Mouse (Mus musculus): Measurements from ENCODE around the gene Cdkal1.

GRCm38 (mm10) chr13:29411176-29411575, 444.3 kb downstream of the Cdkal1 start:
- no peak for TF ChIP-seq CHD1 (IDR thresholded peaks at IDR 0.05; ENCODE audit: low read depth, low read length)
- no peak for TF ChIP-seq MYC (IDR thresholded peaks at IDR 0.05; ENCODE audit: low read depth, low read length)
- no peak for TF ChIP-seq POLR2A (IDR thresholded peaks at IDR 0.05; ENCODE audit: low read depth, low read length)
- no peak for TF ChIP-seq MXI1 (IDR thresholded peaks at IDR 0.05; ENCODE audit: low read depth, low read length)
- TF ChIP-seq CTCF (conservative IDR thresholded peaks at IDR 0.05 in 1 of 2, IDR thresholded peaks at IDR 0.05 in 1 of 2; ENCODE audit: low read depth in 2 of 2, low read length in 2 of 2): no peak
- no peak for TF ChIP-seq MAX (IDR thresholded peaks at IDR 0.05; ENCODE audit: low read length)
- TF ChIP-seq EP300 (IDR thresholded peaks at IDR 0.05; ENCODE audit: low read length): no peak
- TF ChIP-seq MAZ (IDR thresholded peaks at IDR 0.05; ENCODE audit: low read depth, low read length): no peak
- TF ChIP-seq POLR2AphosphoS2 (IDR thresholded peaks at IDR 0.05; ENCODE audit: low read depth, low read length): no peak
